Mouse (Mus musculus): ENCODE data around the gene Fut2. TPM values are rescaled to one million over a fixed set of nuclear protein-coding genes. Genes with fewer than 3 reads are reported as not detected.

Gene Fut2
- polyA plus RNA-seq, 1 experiment from 2014 or later: 0.20 TPM

- Histone ChIP-seq H3K4me1 (no peaks in the 10 kb centered on the region), H3K36me3 (no peaks in the 10 kb centered on the region), H3K27me3 (replicated peaks) (no peaks in the 10 kb centered on the region), H3K4me2 (replicated peaks) (no peak overlapping the region), H3K27ac (no peak overlapping the region), H3K4me3 (no peak overlapping the region), H3K9me3 (no peaks in the 10 kb centered on the region), H3K9ac (no peak overlapping the region)
- no peak for ATAC-seq (ENCODE audit: low FRiP score, low read depth)
- 53% methylated on average over 18 of the region's 18 CpGs for WGBS
These were observed 67.0 kb downstream of the Fut2 start for GRCm38 (mm10) chr7:45598960-45599879.

Other genes starting within 250 kb of the Fut2 start
- not detected in 2 replicates for gene Lhb, start 245.6 kb downstream of the Fut2 start, polyA plus RNA-seq (2016; fragmentation: Nextera tagmentation; extraction: Ambion mirVana)
- gene Gys1, start 231.6 kb downstream of the Fut2 start, polyA plus RNA-seq (2016; fragmentation: Nextera tagmentation; extraction: Ambion mirVana): 31.8 and 32.7 TPM in 2 replicates
- gene Ruvbl2, start 228.3 kb downstream of the Fut2 start, polyA plus RNA-seq (2016; fragmentation: Nextera tagmentation; extraction: Ambion mirVana): 126 and 127 TPM in 2 replicates
- gene Ftl1, start 206.5 kb downstream of the Fut2 start, polyA plus RNA-seq (2016; fragmentation: Nextera tagmentation; extraction: Ambion mirVana): 5,746 and 6,117 TPM in 2 replicates
- 262 and 276 TPM in 2 replicates for gene Bax, start 199.5 kb downstream of the Fut2 start, polyA plus RNA-seq (2016; fragmentation: Nextera tagmentation; extraction: Ambion mirVana)
- 0.41 and 0.60 TPM in 2 replicates for gene Tulp2, start 184.5 kb downstream of the Fut2 start, polyA plus RNA-seq (2016; fragmentation: Nextera tagmentation; extraction: Ambion mirVana)
- not detected in 2 replicates for gene Gm45808, start 179.6 kb downstream of the Fut2 start, polyA plus RNA-seq (2016; fragmentation: Nextera tagmentation; extraction: Ambion mirVana)
- gene Dhdh, start 177.6 kb downstream of the Fut2 start, polyA plus RNA-seq (2016; fragmentation: Nextera tagmentation; extraction: Ambion mirVana): 2.3 and 2.8 TPM in 2 replicates
- 118 and 119 TPM in 2 replicates for gene Nucb1, start 156.0 kb downstream of the Fut2 start, polyA plus RNA-seq (2016; fragmentation: Nextera tagmentation; extraction: Ambion mirVana)
- gene Ppp1r15a, start 140.1 kb downstream of the Fut2 start, polyA plus RNA-seq (2016; fragmentation: Nextera tagmentation; extraction: Ambion mirVana): 19.4 and 20.1 TPM in 2 replicates
- gene Plekha4, start 140.1 kb downstream of the Fut2 start, polyA plus RNA-seq (2016; fragmentation: Nextera tagmentation; extraction: Ambion mirVana): 3.2 and 3.5 TPM in 2 replicates
- gene Hsd17b14, start 111.5 kb downstream of the Fut2 start, polyA plus RNA-seq (2016; fragmentation: Nextera tagmentation; extraction: Ambion mirVana): 0.26 and 0.43 TPM in 2 replicates
- 25.7 and 29.2 TPM in 2 replicates for gene Bcat2, start 96.2 kb downstream of the Fut2 start, polyA plus RNA-seq (2016; fragmentation: Nextera tagmentation; extraction: Ambion mirVana)
- not detected in 2 replicates for gene Fgf21, start 50.9 kb downstream of the Fut2 start, polyA plus RNA-seq (2016; fragmentation: Nextera tagmentation; extraction: Ambion mirVana)
- not detected in 2 replicates for gene Fut1, start 49.1 kb downstream of the Fut2 start, polyA plus RNA-seq (2016; fragmentation: Nextera tagmentation; extraction: Ambion mirVana)
- gene Izumo1, start 44.6 kb downstream of the Fut2 start, polyA plus RNA-seq (2016; fragmentation: Nextera tagmentation; extraction: Ambion mirVana): 0.23 TPM in 1 of 2 replicates, not detected in the other
- gene Rasip1, start 38.9 kb downstream of the Fut2 start, polyA plus RNA-seq (2016; fragmentation: Nextera tagmentation; extraction: Ambion mirVana): 16.5 and 16.8 TPM in 2 replicates
- gene Mamstr, start 26.4 kb downstream of the Fut2 start, polyA plus RNA-seq (2016; fragmentation: Nextera tagmentation; extraction: Ambion mirVana): 3.5 and 4.9 TPM in 2 replicates
- gene Ntn5, start 17.6 kb upstream of the Fut2 start, polyA plus RNA-seq (2016; fragmentation: Nextera tagmentation; extraction: Ambion mirVana): 1.2 and 1.7 TPM in 2 replicates
- gene Sec1, start 28.0 kb upstream of the Fut2 start, polyA plus RNA-seq (2016; fragmentation: Nextera tagmentation; extraction: Ambion mirVana): 1.0 and 1.2 TPM in 2 replicates
- gene Car11, start 33.4 kb upstream of the Fut2 start, polyA plus RNA-seq (2016; fragmentation: Nextera tagmentation; extraction: Ambion mirVana): 35.5 and 36.6 TPM in 2 replicates
- 4.1 TPM in 2 replicates for gene Dbp, start 38.7 kb upstream of the Fut2 start, polyA plus RNA-seq (2016; fragmentation: Nextera tagmentation; extraction: Ambion mirVana)
- 665 and 700 TPM in 2 replicates for gene Rpl18, start 49.1 kb upstream of the Fut2 start, polyA plus RNA-seq (2016; fragmentation: Nextera tagmentation; extraction: Ambion mirVana)
- gene Sphk2, start 51.6 kb upstream of the Fut2 start, polyA plus RNA-seq (2016; fragmentation: Nextera tagmentation; extraction: Ambion mirVana): 28.0 and 29.0 TPM in 2 replicates
- 0.94 and 1.00 TPM in 2 replicates for gene Fam83e, start 54.8 kb upstream of the Fut2 start, polyA plus RNA-seq (2016; fragmentation: Nextera tagmentation; extraction: Ambion mirVana)
- gene Spaca4, start 59.4 kb upstream of the Fut2 start, polyA plus RNA-seq (2016; fragmentation: Nextera tagmentation; extraction: Ambion mirVana): not detected in 2 replicates
- gene Lmtk3, start 117.3 kb upstream of the Fut2 start, polyA plus RNA-seq (2016; fragmentation: Nextera tagmentation; extraction: Ambion mirVana): 10.9 and 14.1 TPM in 2 replicates
- gene Sult2b1, start 118.3 kb upstream of the Fut2 start, polyA plus RNA-seq (2016; fragmentation: Nextera tagmentation; extraction: Ambion mirVana): 2.1 and 2.4 TPM in 2 replicates
- 305 and 308 TPM in 2 replicates for gene Cyth2, start 148.2 kb upstream of the Fut2 start, polyA plus RNA-seq (2016; fragmentation: Nextera tagmentation; extraction: Ambion mirVana)
- gene Kcnj14, start 158.4 kb upstream of the Fut2 start, polyA plus RNA-seq (2016; fragmentation: Nextera tagmentation; extraction: Ambion mirVana): 0.86 and 0.87 TPM in 2 replicates
- gene Grwd1, start 164.6 kb upstream of the Fut2 start, polyA plus RNA-seq (2016; fragmentation: Nextera tagmentation; extraction: Ambion mirVana): 48.3 and 50.7 TPM in 2 replicates
- 41.8 and 54.4 TPM in 2 replicates for gene Kdelr1, start 206.4 kb upstream of the Fut2 start, polyA plus RNA-seq (2016; fragmentation: Nextera tagmentation; extraction: Ambion mirVana)
- gene Grin2d, start 212.0 kb upstream of the Fut2 start, polyA plus RNA-seq (2016; fragmentation: Nextera tagmentation; extraction: Ambion mirVana): 1.3 and 1.5 TPM in 2 replicates
- gene Syngr4, start 230.3 kb upstream of the Fut2 start, polyA plus RNA-seq (2016; fragmentation: Nextera tagmentation; extraction: Ambion mirVana): 0.22 and 0.56 TPM in 2 replicates
- 3.9 and 4.4 TPM in 2 replicates for gene Tmem143, start 230.5 kb upstream of the Fut2 start, polyA plus RNA-seq (2016; fragmentation: Nextera tagmentation; extraction: Ambion mirVana)